Mouse (Mus musculus): Measurements from ENCODE around the gene Zfp804a.

GRCm38 (mm10) chr2:82113148-82113547 is 60.1 kb downstream of the Zfp804a start:
- TF ChIP-seq CTCF (IDR thresholded peaks at IDR 0.05) (no peak), POLR2A (IDR thresholded peaks at IDR 0.05; ENCODE audit: insufficient read depth, low read depth, low read length) (no peak)

Measured in heart, adult 2 months (tissue).